Mouse (Mus musculus) liver, adult 2 months (tissue): ENCODE measurements at regions not wholly inside any gene's neighbourhood (a gene's known extent, or its start where the extent isn't known, plus 50 kb on each side); places are given as distances from the start of the nearest gene placed in this dataset.

Experiments
- DNase-seq: peaks from one replicate; pipeline ENCODE4 v3.0.0-alpha.2; 2011; ENCODE audit warnings: low read depth, low spot score; ENCODE audit errors: extremely low read depth
- H3K27ac ChIP-seq: fragments of 200-500 bp; replicated peaks from 2 replicates; pipeline ENCODE4 v1.5.1; 2012; ENCODE audit warnings: low read depth, mild to moderate bottlenecking, control low read depth, inconsistent platforms, low read length; ENCODE audit not compliant: insufficient read depth
- H3K27me3 ChIP-seq: fragments of 200-500 bp; 2 replicates; pipeline ENCODE4 v1.6.1; 2012; ENCODE audit warnings: mild to moderate bottlenecking, moderate library complexity, low read length, inconsistent platforms; ENCODE audit not compliant: control insufficient read depth, insufficient read depth
- H3K36me3 ChIP-seq: fragments of 200-500 bp; 2 replicates; pipeline ENCODE4 v1.6.1; 2012; ENCODE audit warnings: low read length, inconsistent platforms; ENCODE audit not compliant: control insufficient read depth, insufficient read depth
- H3K4me1 ChIP-seq: fragments of 200-500 bp; 2 replicates; pipeline ENCODE4 v1.6.1; 2011; ENCODE audit warnings: low read length; ENCODE audit not compliant: control insufficient read depth, insufficient read depth
- H3K4me3 ChIP-seq: fragments of 200-500 bp; 2 replicates; pipeline ENCODE4 v1.5.1; 2011; ENCODE audit warnings: low read depth, mild to moderate bottlenecking, control low read depth, low read length, moderate library complexity; ENCODE audit not compliant: insufficient read depth
- H3K79me2 ChIP-seq: fragments of 200-500 bp; 2 replicates; pipeline ENCODE4 v1.6.1; 2012; ENCODE audit warnings: inconsistent platforms, mild to moderate bottlenecking, low read length, moderate library complexity; ENCODE audit not compliant: control insufficient read depth, insufficient read depth
- H3K9ac ChIP-seq: fragments of 200-500 bp; 2 replicates; pipeline ENCODE4 v1.6.1; 2012; ENCODE audit warnings: low read depth, mild to moderate bottlenecking, control low read depth, inconsistent platforms, low read length
- CTCF ChIP-seq: fragments of 200-500 bp; IDR thresholded peaks from 2 replicates; pipeline ENCODE4 v1.5.1; 2011; ENCODE audit warnings: low read depth, low read length, control low read depth
- POLR2A ChIP-seq: fragments of 200-500 bp; IDR thresholded peaks from 2 replicates; pipeline ENCODE4 v1.6.1; 2011; ENCODE audit warnings: low read length, control low read depth; ENCODE audit not compliant: insufficient read depth; ENCODE audit errors: extremely low read depth
- WGBS: fragments of 180-500 bp; shearing (Covaris S2); methylation state at CpG from one replicate; pipeline ENCODE4 v1.1.7; 2018; 5-methylcytosine and 5-hydroxymethylcytosine counted together

- TF ChIP-seq CTCF (no peak), POLR2A (no peak)
- H3K9ac ChIP-seq: no peak overlapping the region
These were observed 177.6 kb downstream of the Rnd3 start for GRCm38 (mm10) chr2:50971131-50971825.

GRCm38 (mm10) chr2:50968382-50968781 is 180.5 kb downstream of the Rnd3 start:
- H3K4me3 ChIP-seq: no peak overlapping the region
- TF ChIP-seq POLR2A (no peak), CTCF (no peak)
- no peaks in the 10 kb centered on the region for H3K36me3 ChIP-seq
- H3K79me2 ChIP-seq: no peaks in the 10 kb centered on the region
- 27% methylated on average over 4 of the region's 4 CpGs for WGBS
- H3K9ac ChIP-seq: no peak overlapping the region
- peak; percentile 92 for DNase-seq
- H3K27ac ChIP-seq: no peak overlapping the region
- peaks cover 10% of the 10 kb centered on the region; the same call in 1 of the 2 replicates for H3K4me1 ChIP-seq
- H3K27me3 ChIP-seq: no peaks in the 10 kb centered on the region

More at GRCm38 (mm10) chr2:50971131-50971825, 177.6 kb downstream of the Rnd3 start:
- Histone ChIP-seq H3K27me3 (no peaks in the 10 kb centered on the region), H3K4me3 (no peak overlapping the region), H3K4me1 (peaks cover 9% of the 10 kb centered on the region; the same call in 1 of the 2 replicates), H3K36me3 (no peaks in the 10 kb centered on the region), H3K27ac (no peak overlapping the region), H3K79me2 (no peaks in the 10 kb centered on the region)
- WGBS: 47% methylated on average over 14 of the region's 14 CpGs
- DNase-seq: no peak

DNA sequence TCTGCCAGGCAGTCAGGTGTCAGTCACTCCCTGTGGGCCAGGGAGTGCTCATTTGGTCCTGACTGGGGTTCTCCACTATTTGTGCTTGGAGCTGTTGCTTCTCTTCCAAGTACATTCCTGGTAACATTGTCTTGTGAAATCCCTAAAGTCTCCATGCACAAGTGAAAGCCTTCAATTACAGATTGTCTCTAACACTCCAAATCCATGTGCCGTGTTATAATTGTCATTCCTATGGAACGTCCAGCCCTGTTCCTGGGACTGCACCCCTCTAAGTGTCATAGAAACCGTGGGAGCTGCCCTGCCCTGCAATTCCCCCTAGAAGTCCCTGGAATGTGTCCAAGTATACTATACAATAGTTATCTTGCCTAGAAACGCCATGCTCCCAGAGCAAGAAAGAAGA is 181.1 kb downstream of the Rnd3 start:
- Histone ChIP-seq H3K79me2 (no peaks in the 10 kb centered on the region), H3K9ac (no peak overlapping the region)

GRCm38 (mm10) chr2:50967133-50967532 is 181.8 kb downstream of the Rnd3 start:
- Histone ChIP-seq H3K9ac (no peak overlapping the region), H3K4me3 (no peak overlapping the region), H3K27ac (no peak overlapping the region), H3K4me1 (peaks cover 10% of the 10 kb centered on the region; the same call in 1 of the 2 replicates), H3K27me3 (no peaks in the 10 kb centered on the region), H3K79me2 (no peaks in the 10 kb centered on the region), H3K36me3 (no peaks in the 10 kb centered on the region)
- TF ChIP-seq CTCF (no peak), POLR2A (no peak)
- WGBS: 20% methylated on average over 4 of the region's 4 CpGs
- peak; percentile 84 for DNase-seq

More for the DNA sequence above, 181.1 kb downstream of the Rnd3 start:
- Histone ChIP-seq H3K4me3 (no peak overlapping the region), H3K27me3 (no peaks in the 10 kb centered on the region), H3K27ac (peak overlapping the region; percentile 76), H3K4me1 (peaks cover 10% of the 10 kb centered on the region; the same call in 1 of the 2 replicates), H3K36me3 (no peaks in the 10 kb centered on the region)
- TF ChIP-seq POLR2A: no peak
- no peak for TF ChIP-seq CTCF
- peak; percentile 62 for DNase-seq
- WGBS: 67% methylated on average over 4 of the region's 4 CpGs

GRCm38 (mm10) chr2:50965485-50966017 is 183.4 kb downstream of the Rnd3 start:
- H3K27me3 ChIP-seq: no peaks in the 10 kb centered on the region
- TF ChIP-seq CTCF: no peak
- TF ChIP-seq POLR2A: no peak
- H3K4me3 ChIP-seq: no peak overlapping the region
- DNase-seq: no peak
- no peaks in the 10 kb centered on the region for H3K36me3 ChIP-seq
- no peaks in the 10 kb centered on the region for H3K79me2 ChIP-seq
- 93% methylated on average over 8 of the region's 8 CpGs for WGBS
- H3K4me1 ChIP-seq: peaks cover 10% of the 10 kb centered on the region; the same call in 1 of the 2 replicates
- H3K27ac ChIP-seq: no peak overlapping the region
- no peak overlapping the region for H3K9ac ChIP-seq

- DNase-seq: peak; percentile 83
- Histone ChIP-seq H3K79me2 (no peaks in the 10 kb centered on the region), H3K27me3 (no peaks in the 10 kb centered on the region), H3K4me1 (peaks cover 10% of the 10 kb centered on the region; the same call in 1 of the 2 replicates), H3K9ac (no peak overlapping the region), H3K27ac (no peak overlapping the region), H3K36me3 (no peaks in the 10 kb centered on the region), H3K4me3 (no peak overlapping the region)
- 26% methylated on average over 3 of the region's 3 CpGs for WGBS
- TF ChIP-seq CTCF (no peak), POLR2A (no peak)
These were observed 184.8 kb downstream of the Rnd3 start for GRCm38 (mm10) chr2:50964062-50964461.
